Comparison of ENCODE assay signal across 18 mouse cellular contexts in genomic region chr5:130586257-130586656, GRCm38 (mm10).
A peak's percentile ranks its signal among the peaks of the same experiment; 100 is the strongest.
DNase-seq lines count a peak whose midpoint lies in the region; ATAC-seq and TF ChIP-seq lines count a peak whose summit lies in the region.
"Had no signal": no experiment of that assay in that cellular context is flagged by ENCODE, and none has a peak within 500 bp of the region (broad histone marks: within the 10 kb centered on the region; RNA-seq: fewer than 3 reads in every experiment).

No protein-coding gene starts in this region.

- 90% methylated on average over 4 of the region's 4 CpGs for WGBS in intestine, postnatal 0 days
- WGBS in intestine, embryonic 15.5 days = 91% methylated on average over 4 of the region's 4 CpGs
- 91% methylated on average over 4 of the region's 4 CpGs for WGBS in cerebellum, adult 2 months

- TF ChIP-seq POLR2A in cerebellum, adult 2 months (IDR thresholded peaks at IDR 0.05; ENCODE audit: borderline replicate concordance, insufficient read depth, low read length) = no peak

- H3K27ac ChIP-seq in intestine, postnatal 0 days (ENCODE audit: low read depth, low read length) = no peak overlapping the region
- no peak overlapping the region for H3K27ac ChIP-seq in intestine, embryonic 15.5 days
- H3K27ac ChIP-seq in ES-E14 (ENCODE audit: insufficient read depth, low read depth, low read length, poor library complexity, severe bottlenecking) = no peak overlapping the region
- H3K27ac ChIP-seq in cerebellum, adult 2 months (ENCODE audit: insufficient read depth, low read length) = no peak overlapping the region
- H3K27ac ChIP-seq: embryonic facial prominence, embryonic 12.5 days; forebrain, embryonic 10.5 days; hindbrain, embryonic 15.5 days; kidney, embryonic 15.5 days; limb, embryonic 13.5 days; midbrain, embryonic 12.5 days had no signal

- in situ Hi-C loops in ES-E14 (cut with MboI; ENCODE audit: low sequenced_read_pairs in 2 of 2, unreplicated experiment in 2 of 2) = no loop called here

- H3K4me3 ChIP-seq in intestine, postnatal 0 days (ENCODE audit: low read depth, low read length) = no peak overlapping the region
- H3K4me3 ChIP-seq in intestine, embryonic 15.5 days (replicated peaks) = no peak overlapping the region
- no peak overlapping the region for H3K4me3 ChIP-seq in ES-E14 (ENCODE audit: insufficient read depth in 1 of 2, low read depth in 1 of 2, low read length in 2 of 2, poor library complexity in 1 of 2, severe bottlenecking in 1 of 2)
- H3K4me3 ChIP-seq in cerebellum, adult 2 months (replicated peaks; ENCODE audit: insufficient read depth, low read depth, low read length) = no peak overlapping the region
- H3K4me3 ChIP-seq: embryonic facial prominence, embryonic 12.5 days; forebrain, embryonic 10.5 days; hindbrain, embryonic 15.5 days; kidney, embryonic 15.5 days; limb, embryonic 13.5 days; midbrain, embryonic 12.5 days had no signal

- H3K9me3 ChIP-seq in intestine, postnatal 0 days (ENCODE audit: control insufficient read depth) = no peaks in the 10 kb centered on the region
- no peaks in the 10 kb centered on the region for H3K9me3 ChIP-seq in intestine, embryonic 15.5 days
- no peaks in the 10 kb centered on the region for H3K9me3 ChIP-seq in ES-E14 (ENCODE audit: control insufficient read depth, insufficient read depth, low read depth, low read length)
- H3K9me3 ChIP-seq: hindbrain, embryonic 15.5 days; kidney, embryonic 15.5 days had no signal

- no peak for ATAC-seq in intestine, postnatal 0 days
- no peak for ATAC-seq in intestine, embryonic 15.5 days

- TF ChIP-seq CTCF in intestine, postnatal 0 days (IDR thresholded peaks at IDR 0.05; ENCODE audit: low read depth) = 0 out of 2 replicates have a peak, but pooled peaks have one; percentile 8
- no peak for TF ChIP-seq CTCF in cerebellum, adult 2 months (IDR thresholded peaks at IDR 0.05; ENCODE audit: borderline replicate concordance, insufficient read depth, low read depth, low read length)

- H3K4me1 ChIP-seq in intestine, postnatal 0 days (replicated peaks; ENCODE audit: control insufficient read depth, insufficient read depth, low read length) = no peaks in the 10 kb centered on the region
- H3K4me1 ChIP-seq in intestine, embryonic 15.5 days (replicated peaks) = no peaks in the 10 kb centered on the region
- H3K4me1 ChIP-seq in ES-E14 (ENCODE audit: control insufficient read depth in 2 of 2, insufficient read depth in 2 of 2, low read length in 2 of 2, poor library complexity in 1 of 2) = no peaks in the 10 kb centered on the region
- no peaks in the 10 kb centered on the region for H3K4me1 ChIP-seq in cerebellum, adult 2 months (ENCODE audit: control insufficient read depth, insufficient read depth, low read length)
- H3K4me1 ChIP-seq: embryonic facial prominence, embryonic 12.5 days; forebrain, embryonic 10.5 days; hindbrain, embryonic 15.5 days; kidney, embryonic 15.5 days; limb, embryonic 13.5 days; midbrain, embryonic 12.5 days had no signal

- H3K36me3 ChIP-seq in intestine, postnatal 0 days (ENCODE audit: control insufficient read depth, insufficient read depth) = no peaks in the 10 kb centered on the region
- H3K36me3 ChIP-seq in intestine, embryonic 15.5 days = no peaks in the 10 kb centered on the region
- no peaks in the 10 kb centered on the region for H3K36me3 ChIP-seq in ES-E14 (ENCODE audit: control insufficient read depth, insufficient read depth, low read length, poor library complexity, severe bottlenecking)
- H3K36me3 ChIP-seq: embryonic facial prominence, embryonic 12.5 days; forebrain, embryonic 10.5 days; hindbrain, embryonic 15.5 days; kidney, embryonic 15.5 days; limb, embryonic 13.5 days; midbrain, embryonic 12.5 days had no signal

- H3K4me2 ChIP-seq in intestine, postnatal 0 days (replicated peaks; ENCODE audit: low read depth) = no peak overlapping the region
- no peak overlapping the region for H3K4me2 ChIP-seq in intestine, embryonic 15.5 days (replicated peaks)
- H3K4me2 ChIP-seq: embryonic facial prominence, embryonic 12.5 days; hindbrain, embryonic 15.5 days; kidney, embryonic 15.5 days; limb, embryonic 13.5 days; midbrain, embryonic 12.5 days had no signal

- no peaks in the 10 kb centered on the region for H3K27me3 ChIP-seq in intestine, postnatal 0 days (replicated peaks; ENCODE audit: control insufficient read depth, insufficient read depth, low read length)
- no peaks in the 10 kb centered on the region for H3K27me3 ChIP-seq in intestine, embryonic 15.5 days (replicated peaks)
- H3K27me3 ChIP-seq in cerebellum, adult 2 months (ENCODE audit: control insufficient read depth, insufficient read depth, low read length) = no peaks in the 10 kb centered on the region
- H3K27me3 ChIP-seq: embryonic facial prominence, embryonic 12.5 days; hindbrain, embryonic 15.5 days; kidney, embryonic 15.5 days; limb, embryonic 13.5 days; midbrain, embryonic 12.5 days had no signal

- peak; percentile 17 to 76 for DNase-seq in adrenal gland, adult (ENCODE audit: inconsistent age in 2 of 2, low spot score in 1 of 2)
- DNase-seq in adrenal gland, adult 8-10 months = no peak
- DNase-seq in ES-E14 (ENCODE audit: low read depth, low spot score) = peak; percentile 26
- DNase-seq in c-Kit-positive CD71-positive TER-119-negative erythroid progenitor cells, embryonic 14.5 days (ENCODE audit: low read depth) = peak; percentile 2
- no peak for DNase-seq in cerebellum, adult 2 months
- no peak for DNase-seq in urinary bladder, postnatal 25 days (ENCODE audit: low spot score)
- DNase-seq: cerebellum, adult 8-10 months; layer of hippocampus, adult 9-11 months; lung, postnatal 14 days; thymus, postnatal 36 days had no signal

- no peak overlapping the region for H3K9ac ChIP-seq in intestine, postnatal 0 days (ENCODE audit: low read depth, low read length)
- H3K9ac ChIP-seq in intestine, embryonic 15.5 days = no peak overlapping the region
- H3K9ac ChIP-seq in ES-E14 (ENCODE audit: insufficient read depth, low read depth, low read length, poor library complexity, severe bottlenecking) = no peak overlapping the region
- H3K9ac ChIP-seq: embryonic facial prominence, embryonic 12.5 days; hindbrain, embryonic 15.5 days; kidney, embryonic 15.5 days; limb, embryonic 13.5 days; midbrain, embryonic 12.5 days had no signal

TF ChIP-seq in ES-E14, 5 proteins besides CTCF, POLR2A, EP300 and RAD21:
- TF ChIP-seq MAFK (IDR thresholded peaks at IDR 0.05; ENCODE audit: insufficient read depth, low read depth, low read length) (no peak), ZNF384 (IDR thresholded peaks at IDR 0.05; ENCODE audit: low read depth, low read length) (no peak), CHD2 (IDR thresholded peaks at IDR 0.05; ENCODE audit: low read depth, low read length) (no peak), HCFC1 (IDR thresholded peaks at IDR 0.05; ENCODE audit: borderline replicate concordance, insufficient read depth, low read length) (no peak), ZC3H11A (IDR thresholded peaks at IDR 0.05; ENCODE audit: borderline replicate concordance, low read depth, low read length) (no peak)

Comparison
In these comparisons a context has a peak if more than half of its experiments do, and no peak if none do; other contexts are left out.
1. DNase-seq: peak in adrenal gland, adult (2 of 2), ES-E14 (single experiment) and c-Kit-positive CD71-positive TER-119-negative erythroid progenitor cells, embryonic 14.5 days (single experiment); none in adrenal gland, adult 8-10 months (single experiment), cerebellum, adult 2 months (0 of 2) and urinary bladder, postnatal 25 days (single experiment).